Mouse (Mus musculus) heart, postnatal 25 days (tissue): ENCODE measurements around the gene Pifo. TPM values are rescaled to one million over a fixed set of nuclear protein-coding genes. Genes with fewer than 3 reads are reported as not detected.
"Not testable (repeated sequence)": the region's sequence is repeated elsewhere in the genome, so short reads cannot be mapped to it uniquely, and the experiment has no call there.

ENCODE experiments used
- DNase-seq: peaks from one replicate; pipeline ENCODE4 v3.0.0; 2022; ENCODE audit warnings: low spot score
- intact Hi-C: fragments of 180-260 bp; cut with DNase I; formaldehyde crosslinking; loops from one replicate; pipeline ENCODE4 v1.15.1; 2025
- total RNA-seq, 2 experiments: library from RNA; stranded (reverse); gene quantifications; 2 replicates each; pipeline ENCODE4 v1.2.3; 2021

The Pifo gene
- total RNA-seq: not detected

GRCm38 (mm10) chr3:106014546-106014945 lies at the start of gene Pifo:
Pifo (minus strand) TSS chr3:106014646.
- intact Hi-C loops: no loop called here
- no peak for DNase-seq

DNA sequence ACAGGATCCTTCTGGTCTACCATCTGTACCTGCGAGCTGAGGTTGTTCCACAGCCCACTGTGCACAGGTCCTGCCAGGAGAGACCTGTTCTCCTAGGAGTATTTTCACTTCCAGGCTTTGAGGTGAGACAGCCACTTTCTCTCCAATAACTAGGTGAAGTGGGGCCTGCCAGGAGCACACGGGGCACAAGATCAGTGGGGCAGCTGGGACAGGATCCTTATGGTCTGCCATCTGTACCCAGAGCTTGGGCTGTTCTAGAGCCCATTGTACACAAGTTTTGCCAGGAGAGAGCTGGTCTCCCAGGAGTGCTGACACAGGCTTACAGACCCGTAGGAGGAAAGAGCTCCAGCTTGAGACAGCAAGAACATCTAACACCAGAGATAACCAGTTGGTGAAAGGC lies 43.5 kb upstream of the Pifo start:
- intact Hi-C loops: no loop called here
- no peak for DNase-seq

DNA sequence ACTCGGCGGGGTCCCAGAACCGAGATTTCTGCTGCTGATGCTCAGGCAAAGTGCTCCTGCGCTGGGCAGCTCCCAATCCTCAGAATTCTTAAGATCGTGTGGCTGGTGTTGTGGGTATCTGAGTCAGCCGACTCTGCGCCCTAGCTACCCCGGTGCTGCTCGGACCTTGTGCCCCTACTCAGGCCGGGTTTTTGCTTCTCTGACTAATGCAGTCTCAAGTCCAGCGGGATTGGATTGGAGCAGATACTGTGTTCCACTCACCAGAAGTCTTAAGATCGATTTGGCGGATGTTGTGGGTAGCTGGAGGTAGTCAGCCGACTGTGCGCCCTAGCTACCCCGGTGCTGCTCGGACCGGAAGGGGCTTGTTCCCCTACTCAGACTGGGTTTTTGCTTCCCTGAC lies 37.5 kb upstream of the Pifo start:
- no peak for DNase-seq
- intact Hi-C loops: no loop called here

- intact Hi-C loops: no loop called here
- no peak for DNase-seq
Observed at GRCm38 (mm10) chr3:106040306-106040705, 25.9 kb upstream of the Pifo start.

GRCm38 (mm10) chr3:106032781-106033180 lies 18.3 kb upstream of the Pifo start, which contains the start of gene Chil5:
Chil5 (minus strand) TSS chr3:106032814.
- intact Hi-C loops: no loop called here
- no peak for DNase-seq

DNA sequence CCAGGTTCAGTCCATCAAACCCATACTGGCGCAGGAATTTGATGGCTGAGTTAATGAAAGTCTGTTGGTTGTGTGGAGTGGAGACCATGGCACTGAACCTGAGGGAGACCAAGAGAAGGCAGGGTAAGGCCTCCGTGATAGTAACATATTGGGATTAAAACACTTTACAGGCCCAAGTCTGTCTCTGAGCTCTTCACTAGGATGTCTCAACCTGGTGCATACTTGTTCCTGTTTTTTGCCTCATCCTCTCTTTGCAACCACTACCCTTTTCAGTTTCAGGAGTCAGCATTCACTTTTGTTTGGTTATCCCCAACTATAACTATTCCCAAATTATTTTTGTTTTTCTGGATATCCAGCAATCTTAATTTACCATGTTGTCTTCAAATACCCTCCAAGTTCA lies 9.7 kb upstream of the Pifo start:
- intact Hi-C loops: no loop called here
- no peak for DNase-seq

- intact Hi-C loops: no loop called here
- DNase-seq: no peak
Observed at GRCm38 (mm10) chr3:106021840-106022239, 7.4 kb upstream of the Pifo start.

DNA sequence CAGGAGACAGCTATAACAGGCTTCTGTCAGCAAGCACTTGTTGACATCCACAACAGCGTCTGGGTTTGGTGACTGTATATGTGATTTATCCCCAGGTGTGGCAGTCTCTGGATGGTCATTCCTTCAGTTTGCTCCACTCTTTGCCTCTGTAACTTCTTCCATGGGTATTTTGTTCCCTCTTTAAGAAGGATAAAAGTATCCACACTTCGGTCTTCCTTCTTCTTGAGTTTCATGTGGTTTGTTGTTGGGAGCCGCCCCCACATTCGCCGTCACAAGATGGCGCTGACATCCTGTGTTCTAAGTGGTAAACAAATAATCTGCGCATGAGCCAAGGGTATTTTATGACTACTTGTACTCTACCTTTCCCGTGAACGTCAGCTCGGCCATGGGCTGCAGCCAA lies 11.1 kb downstream of the Pifo start:
- intact Hi-C loops, DNase-seq: not testable (repeated sequence)

- no peak for DNase-seq
- intact Hi-C loops: no loop called here
Observed at GRCm38 (mm10) chr3:106001416-106002370, 12.8 kb downstream of the Pifo start.

GRCm38 (mm10) chr3:106000707-106001375 lies 13.6 kb downstream of the Pifo start:
- intact Hi-C loops: no loop called here
- no peak for DNase-seq

- intact Hi-C loops: no loop called here
Observed at GRCm38 (mm10) chr3:105994730-105995129, 19.7 kb downstream of the Pifo start.

GRCm38 (mm10) chr3:105991653-105992283 lies 22.7 kb downstream of the Pifo start:
- no peak for DNase-seq
- intact Hi-C loops: loop anchor here (2.0 kb wide), 1 partner anchor 457 kb away; no protein-coding TSS in a partner anchor

More at GRCm38 (mm10) chr3:105994730-105995129, 19.7 kb downstream of the Pifo start:
- no peak for DNase-seq

- intact Hi-C loops, DNase-seq: not testable (repeated sequence)
Observed at GRCm38 (mm10) chr3:105989611-105990010, 24.8 kb downstream of the Pifo start.

- intact Hi-C loops: no loop called here
- no peak for DNase-seq
Observed at GRCm38 (mm10) chr3:105974174-105974573, 40.3 kb downstream of the Pifo start.

GRCm38 (mm10) chr3:105973411-105973810 lies 41.0 kb downstream of the Pifo start, which contains the start of gene Ovgp1:
Ovgp1 (plus strand) TSS chr3:105973711.
- intact Hi-C loops: no loop called here
- DNase-seq: no peak

- intact Hi-C loops: no loop called here
- no peak for DNase-seq
Observed at GRCm38 (mm10) chr3:105971831-105972446, 42.5 kb downstream of the Pifo start.

DNA sequence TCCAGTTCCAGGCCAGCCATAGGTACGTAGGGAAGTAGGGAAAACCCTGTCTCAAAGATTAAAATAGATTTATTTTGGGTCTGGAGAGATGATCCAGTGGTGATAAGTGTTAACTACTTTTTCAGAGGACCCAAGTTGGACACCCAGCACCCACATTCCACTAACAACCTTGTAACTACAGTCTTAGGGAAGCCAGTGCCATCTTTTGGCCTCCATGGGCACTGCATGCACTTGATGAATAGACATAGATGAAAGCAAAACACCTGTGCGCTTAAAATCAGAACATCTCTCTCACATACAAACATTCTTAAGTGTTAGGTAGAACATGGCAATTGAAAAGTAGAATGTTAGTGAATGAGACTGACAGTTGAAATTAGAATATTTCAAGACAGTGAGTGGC lies 53.7 kb downstream of the Pifo start:
- intact Hi-C loops: loop anchor here (10.0 kb wide), 1 partner anchor 584 kb away; the partner anchor contains the start of genes Cept1 and Dram2
- DNase-seq: no peak

DNA sequence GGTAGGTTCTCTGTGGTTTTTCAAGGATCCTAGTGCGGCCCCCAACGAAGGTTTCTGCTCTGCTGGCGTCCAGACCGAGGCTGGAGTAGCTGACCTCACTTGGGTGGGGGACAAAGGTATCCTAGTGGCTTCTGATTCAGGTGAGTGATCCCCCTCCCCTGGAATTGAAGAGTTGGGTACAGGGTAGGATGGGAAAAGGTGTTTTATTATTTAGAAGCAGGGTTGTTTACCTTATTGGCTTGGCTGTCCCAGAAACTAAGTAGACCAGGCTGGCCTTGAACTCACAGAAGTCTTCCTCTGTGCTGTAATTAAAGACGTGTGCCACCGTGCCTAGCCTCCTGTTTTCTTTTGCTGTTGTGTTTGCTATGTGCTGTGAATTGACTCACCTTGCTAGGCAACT lies 54.4 kb downstream of the Pifo start, which contains the start of gene Atp5f1:
Gene Atp5f1 (minus strand): TSS at position 101 of the 400 bp plus-strand sequence.
- intact Hi-C loops: loop anchor here (2.0 to 10.0 kb wide), 2 partner anchors 273 to 585 kb away; partner anchors contain the start of genes Cept1, Ddx20 and Dram2

DNA sequence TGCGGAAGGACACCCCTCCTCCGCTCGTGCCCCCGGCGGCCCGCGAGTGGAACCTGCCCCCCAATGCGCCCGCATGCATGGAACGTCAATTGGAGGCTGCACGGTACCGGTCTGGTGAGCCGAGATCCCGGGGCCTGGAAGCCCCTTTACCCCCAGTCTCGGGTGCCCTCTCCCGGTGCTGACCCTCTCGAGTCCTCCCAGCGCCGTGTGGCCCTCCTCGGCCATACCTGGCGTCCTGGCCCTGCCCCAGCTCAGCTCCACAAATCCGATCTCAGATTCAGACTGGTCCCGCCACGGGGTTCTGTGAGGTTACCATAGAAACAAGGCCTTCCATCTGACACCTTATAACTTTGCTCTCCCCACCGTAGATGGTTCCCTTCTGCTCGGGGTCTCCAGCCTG lies 54.9 kb downstream of the Pifo start:
- DNase-seq: no peak
- intact Hi-C loops: loop anchor here (2.0 kb wide), 1 partner anchor 273 kb away; the partner anchor contains the start of gene Ddx20

More for the DNA sequence above, 54.4 kb downstream of the Pifo start, which contains the start of gene Atp5f1:
- DNase-seq: no peak
